Mouse (Mus musculus) limb, embryonic 10.5 days (tissue): Measurements from ENCODE around the gene Sv2a. TPM values are rescaled to one million over a fixed set of nuclear protein-coding genes. Genes with fewer than 3 reads are reported as not detected.

Source experiments
- microRNA-seq: library from miRNA; unstranded; fragments of <30 nt; microRNA quantifications from one replicate; pipeline ENCODE4, GENCODE M21; 2017
- polyA plus RNA-seq: library from polyadenylated mRNA; unstranded; fragments of >200 nt; fragmentation: Nextera tagmentation; extraction: Ambion mirVana; gene quantifications from 2 replicates; pipeline ENCODE4 v1.2.1, GENCODE M21; 2016

Gene Sv2a
- polyA plus RNA-seq, 1 experiment from 2014 or later: 3.9 TPM

Small RNA genes within 50 kb of the gene (microRNA-seq; reads per million reads assigned to microRNA genes)
- gene Gm44492 (not detected), gene Gm47311 (not detected)

Other genes with a start within 250 kb of the Sv2a start
- gene Plekho1, start 185.2 kb upstream of the Sv2a start, polyA plus RNA-seq: 77.7 and 81.9 TPM in 2 replicates
- gene Vps45, start 122.7 kb upstream of the Sv2a start, polyA plus RNA-seq: 22.4 and 23.6 TPM in 2 replicates
- 18.6 and 19.2 TPM in 2 replicates for gene Otud7b, start 76.6 kb upstream of the Sv2a start, polyA plus RNA-seq
- gene Mtmr11, start 19.1 kb upstream of the Sv2a start, polyA plus RNA-seq: 10.8 and 18.2 TPM in 2 replicates
- gene Sf3b4, start 8.8 kb upstream of the Sv2a start, polyA plus RNA-seq: 290 and 304 TPM in 2 replicates
- gene Bola1, start 38.6 kb downstream of the Sv2a start, polyA plus RNA-seq: 74.2 and 76.5 TPM in 2 replicates
- 0.63 and 1.2 TPM in 2 replicates for gene Hist2h2ab, start 38.7 kb downstream of the Sv2a start, polyA plus RNA-seq
- gene Hist2h2ac, start 39.7 kb downstream of the Sv2a start, polyA plus RNA-seq: 11.7 and 16.3 TPM in 2 replicates
- gene Hist2h2be, start 40.0 kb downstream of the Sv2a start, polyA plus RNA-seq: 3.4 and 5.8 TPM in 2 replicates
- gene Hist2h3c2, start 58.0 kb downstream of the Sv2a start, polyA plus RNA-seq: 6.5 and 7.3 TPM in 2 replicates
- gene Hist2h2aa2, start 59.1 kb downstream of the Sv2a start, polyA plus RNA-seq: 18.9 and 27.3 TPM in 2 replicates
- 12.7 and 15.9 TPM in 2 replicates for gene Hist2h2aa1, start 64.3 kb downstream of the Sv2a start, polyA plus RNA-seq
- gene Hist2h3c1, start 65.5 kb downstream of the Sv2a start, polyA plus RNA-seq: 0.41 TPM in 1 of 2 replicates, not detected in the other
- gene Hist2h4, start 82.2 kb downstream of the Sv2a start, polyA plus RNA-seq: 7.7 and 9.4 TPM in 2 replicates
- 48.3 and 54.0 TPM in 2 replicates for gene Hist2h3b, start 87.5 kb downstream of the Sv2a start, polyA plus RNA-seq
- 8.2 and 10.7 TPM in 2 replicates for gene Hist2h2bb, start 88.6 kb downstream of the Sv2a start, polyA plus RNA-seq
- 0.60 and 0.85 TPM in 2 replicates for gene Fcgr1, start 112.8 kb downstream of the Sv2a start, polyA plus RNA-seq